Mouse (Mus musculus) cerebellum, adult 9-10 months (tissue): ENCODE data around the gene Fli1.

ENCODE experiments used
- DNase-seq: peaks from one replicate; pipeline ENCODE4 v3.0.0; 2022

The Fli1 gene

DNA sequence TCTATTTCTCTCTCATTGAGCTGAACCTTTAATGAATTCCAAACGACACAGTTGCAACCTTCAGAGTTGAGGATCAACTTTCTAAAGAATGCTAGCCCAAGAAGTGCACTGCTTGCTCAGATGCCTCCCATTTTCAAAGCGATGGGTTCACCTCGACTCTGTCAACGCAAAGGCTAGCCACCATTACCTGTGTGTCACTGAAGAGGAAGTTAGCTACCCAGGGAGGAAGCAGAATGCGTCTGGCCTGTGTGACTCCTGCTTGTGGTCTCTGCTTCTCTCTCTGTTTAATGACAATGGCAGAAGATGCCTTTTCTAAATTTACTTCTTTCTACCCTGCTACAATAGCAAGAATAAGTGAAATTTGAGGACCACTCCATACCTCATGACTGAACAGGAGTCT is 42.6 kb downstream of the Fli1 start:
- DNase-seq = no peak

DNA sequence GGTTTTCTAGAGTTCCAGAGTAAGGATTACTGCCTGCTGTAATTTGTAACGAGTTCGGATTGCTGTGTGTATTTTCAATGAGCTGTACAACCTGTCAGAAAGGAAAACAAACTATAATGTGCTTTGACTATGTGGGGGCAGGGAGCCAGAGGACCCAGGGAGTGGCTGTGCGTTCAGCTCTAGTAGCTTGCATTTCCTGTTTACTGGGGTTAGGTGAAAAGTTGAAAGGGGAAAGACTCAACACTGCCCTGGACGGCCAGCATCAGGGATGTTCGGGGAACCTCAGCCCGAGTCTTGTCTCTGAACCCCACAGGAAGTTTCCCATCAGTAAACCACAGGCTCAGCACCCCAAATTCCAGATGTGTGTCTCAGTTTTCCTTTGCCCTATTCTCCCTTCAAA is 43.2 kb downstream of the Fli1 start:
- DNase-seq = no peak

DNA sequence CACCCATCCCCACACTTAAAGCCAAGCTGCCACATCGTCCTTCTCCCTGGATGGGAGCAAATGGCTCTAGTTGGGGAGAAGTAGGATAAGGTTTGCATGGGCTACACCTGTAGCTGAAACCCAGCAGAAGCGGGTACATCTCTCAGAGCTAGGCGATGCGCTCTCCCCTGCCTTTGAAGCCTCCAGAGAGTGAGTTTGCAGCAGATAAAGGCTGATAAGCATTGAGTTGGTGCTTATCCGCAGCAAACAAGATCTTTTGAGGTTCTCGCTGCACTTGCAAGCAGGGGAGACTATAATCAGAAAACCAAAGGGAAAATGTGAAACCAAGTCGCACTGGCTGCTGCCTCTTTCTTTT is 47.0 kb downstream of the Fli1 start:
- no peak for DNase-seq

DNA sequence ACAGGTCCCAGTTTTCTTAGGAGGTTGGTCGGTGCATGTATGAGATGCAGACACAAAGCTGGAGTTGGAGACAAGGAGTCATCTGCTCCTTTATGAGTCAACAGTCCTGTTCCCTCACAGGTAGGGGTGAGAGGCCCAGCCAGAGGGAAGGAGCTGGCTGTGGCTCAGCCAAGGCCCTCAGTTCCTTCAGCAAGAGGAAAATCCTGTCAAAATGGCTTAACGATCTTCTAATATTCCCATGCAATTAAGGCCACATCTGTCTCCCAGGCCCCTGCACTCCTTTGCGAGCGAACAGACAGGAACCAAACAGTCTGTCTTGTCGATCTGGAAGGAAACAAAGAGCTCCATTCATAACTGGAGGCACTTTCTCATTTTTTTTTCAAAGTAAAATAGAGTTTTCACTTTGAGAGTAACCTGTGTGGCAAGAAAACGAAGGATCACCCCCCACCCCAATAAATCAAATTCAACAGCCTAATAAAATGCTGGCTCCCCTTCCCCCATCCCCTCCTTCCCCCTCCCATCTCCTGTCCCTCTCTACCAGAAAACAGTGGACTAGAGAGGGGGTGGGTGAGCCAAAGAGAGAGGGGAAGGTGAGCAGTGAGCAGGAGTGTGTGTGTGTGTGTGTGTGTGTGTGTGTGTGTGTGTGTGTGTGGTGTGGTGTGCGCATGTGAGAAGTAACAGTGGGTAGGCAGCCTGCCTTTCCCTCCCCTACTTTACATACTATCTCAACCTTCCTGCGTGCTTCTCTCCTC is 47.6 kb downstream of the Fli1 start:
- no peak for DNase-seq

DNA sequence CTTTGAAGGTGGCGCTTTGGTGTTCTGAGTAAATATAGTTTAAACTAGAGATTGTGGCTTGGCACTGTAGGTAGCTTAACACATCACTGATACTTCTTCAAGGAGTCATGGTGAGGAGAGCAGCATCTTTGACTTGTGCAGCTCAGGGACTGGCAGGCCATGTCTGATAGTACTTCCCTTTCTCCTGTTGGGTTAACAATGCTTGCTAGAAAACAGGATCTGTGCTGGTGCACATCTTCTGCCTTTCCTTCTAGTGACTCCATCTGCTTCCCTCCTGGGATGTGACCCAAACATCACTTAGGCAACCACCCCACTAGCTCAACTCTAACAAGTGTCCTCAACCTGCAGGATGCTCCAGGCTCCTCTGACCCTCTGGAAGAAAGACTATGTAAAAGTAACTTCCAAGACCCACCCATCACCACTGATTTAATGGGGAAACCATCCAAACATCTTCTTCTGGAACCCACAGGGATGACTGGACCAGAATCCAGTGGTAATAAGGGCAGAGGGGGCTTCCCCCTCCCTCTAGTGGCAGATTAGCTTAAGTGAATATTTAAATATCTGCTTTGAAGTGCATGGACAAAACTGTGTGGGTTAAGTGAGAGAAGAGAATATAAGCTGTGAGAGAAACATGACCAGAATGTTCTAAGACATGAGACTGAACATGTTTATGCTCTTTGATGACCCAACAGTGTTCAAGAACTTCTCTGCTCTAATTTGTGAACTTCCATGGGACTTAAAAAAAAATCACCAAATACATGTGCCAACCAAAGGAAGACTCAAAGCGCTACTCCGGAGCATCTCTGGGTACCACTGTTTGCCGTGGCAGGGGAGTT is 48.9 kb downstream of the Fli1 start:
- DNase-seq = no peak

DNA sequence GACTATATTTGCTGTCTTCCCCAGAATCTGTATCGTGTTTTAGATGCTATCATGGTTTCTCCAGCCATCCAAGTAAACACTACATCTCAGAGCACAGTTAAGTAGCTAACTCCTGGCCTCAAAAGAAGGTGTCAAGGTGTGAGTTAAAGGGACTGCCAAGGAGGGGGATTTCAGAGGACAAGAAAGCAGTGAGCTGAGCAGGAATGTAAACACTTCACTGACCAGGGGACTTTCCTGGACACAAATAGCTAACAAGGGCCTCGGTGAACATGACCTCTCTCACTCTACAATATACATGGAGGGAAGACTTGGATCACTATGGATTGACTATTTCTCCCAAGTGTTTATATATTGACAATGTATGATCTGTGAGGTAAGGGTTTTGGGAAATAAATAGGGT is 49.9 kb downstream of the Fli1 start:
- no peak for DNase-seq

DNA sequence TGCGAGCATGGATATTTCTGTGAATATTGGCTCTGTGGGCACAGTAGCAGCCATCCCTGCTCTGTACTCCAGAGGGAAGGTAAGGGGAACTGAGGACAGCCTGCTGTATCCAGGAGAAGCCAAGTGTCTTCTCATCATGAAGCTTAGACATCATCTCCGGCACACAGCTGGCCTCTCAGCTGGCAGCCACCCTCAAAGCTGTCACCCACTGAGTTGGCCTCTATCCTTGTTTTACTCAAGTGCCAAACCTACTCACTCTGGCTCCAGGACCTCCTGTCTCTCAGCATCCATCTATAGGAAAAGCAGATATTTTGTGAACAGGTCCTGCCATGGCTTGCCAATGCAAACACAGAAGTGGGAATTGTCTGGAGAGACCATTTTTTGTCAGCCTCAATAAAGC is 51.2 kb downstream of the Fli1 start:
- peak; percentile 53 for DNase-seq

DNA sequence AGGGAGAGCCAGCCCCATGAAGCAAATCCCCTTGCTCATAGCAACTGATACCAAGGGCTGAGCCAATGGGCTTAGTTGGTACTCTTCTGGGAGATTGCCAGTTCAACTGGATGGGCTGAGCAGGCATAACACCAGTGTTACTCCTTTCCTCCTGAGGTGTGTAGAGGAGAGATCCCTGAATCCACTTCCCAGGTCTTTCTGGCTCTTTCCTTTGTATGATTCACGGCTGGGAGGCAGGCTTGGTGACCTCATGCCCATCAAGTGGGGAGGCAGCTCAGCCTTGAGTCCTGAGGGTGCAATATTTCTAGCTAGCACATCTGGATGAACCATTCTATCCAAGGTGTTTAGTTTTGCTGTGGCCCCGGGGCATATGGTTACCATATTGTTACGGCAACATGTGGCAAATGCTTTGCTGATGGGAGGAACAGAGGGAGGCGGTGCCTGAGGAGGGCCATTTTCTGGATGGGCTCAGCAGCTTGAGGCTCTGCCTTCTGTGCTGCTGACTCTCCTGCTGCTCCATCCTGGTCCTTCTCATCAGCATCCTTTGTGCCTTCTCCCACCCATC is 52.8 kb downstream of the Fli1 start:
- DNase-seq = no peak

DNA sequence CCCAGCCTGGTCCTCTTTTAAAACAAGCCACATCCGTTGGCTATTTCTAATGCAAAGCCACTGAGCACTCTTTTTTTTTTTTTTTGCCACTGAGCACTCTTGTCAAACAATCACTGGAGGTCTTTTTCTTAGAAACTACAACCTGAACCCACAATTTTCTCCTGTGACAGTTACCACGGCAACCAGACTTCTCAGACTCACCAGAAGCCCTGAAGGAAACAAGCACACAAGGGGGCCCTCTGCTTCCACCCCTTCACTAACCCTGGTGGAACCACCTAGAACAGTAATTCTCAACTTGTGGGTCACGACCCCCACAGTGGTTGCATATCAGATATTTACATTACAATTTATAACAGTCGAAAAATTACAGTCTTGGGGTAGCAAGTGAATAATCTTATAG is 53.3 kb downstream of the Fli1 start:
- no peak for DNase-seq

DNA sequence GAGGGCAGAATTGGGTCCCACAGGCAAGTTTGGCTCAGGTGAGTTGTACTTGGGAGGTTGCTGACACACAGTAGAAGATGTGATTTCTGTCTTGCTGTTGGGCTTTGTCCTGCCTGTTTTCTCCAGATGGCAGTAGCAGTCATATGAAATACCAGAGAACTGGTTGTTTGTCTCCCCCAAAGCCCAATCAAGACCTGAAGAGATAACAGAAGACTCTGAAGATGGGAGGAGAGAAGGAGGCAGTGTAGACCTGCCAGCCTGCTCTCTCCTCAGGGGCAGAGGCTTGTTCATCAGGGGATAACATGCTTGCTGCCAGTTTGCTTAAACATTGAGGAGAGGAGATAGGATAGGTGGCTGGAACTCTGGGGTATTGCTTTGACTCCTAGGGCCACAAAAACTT is 54.0 kb downstream of the Fli1 start:
- DNase-seq = no peak

DNA sequence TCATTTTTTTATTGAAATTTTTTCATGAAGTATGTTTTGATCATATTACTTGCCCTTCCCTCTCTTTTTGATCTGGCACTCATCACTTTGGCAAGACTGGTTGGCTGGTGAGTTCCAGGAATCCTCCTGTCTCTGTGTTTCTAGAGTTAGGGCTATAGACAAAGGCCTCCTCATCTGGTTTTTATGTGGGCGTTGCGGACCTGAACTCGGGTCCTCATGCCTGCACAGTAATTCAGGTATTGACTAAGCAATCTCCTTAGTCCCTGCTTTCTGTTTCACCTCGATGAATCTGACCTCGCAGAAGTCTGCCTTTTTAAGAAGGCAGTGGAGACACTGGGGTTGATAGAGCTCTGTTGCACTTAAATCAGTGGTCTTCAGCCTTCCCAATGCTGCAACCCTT is 54.8 kb downstream of the Fli1 start:
- DNase-seq = no peak

DNA sequence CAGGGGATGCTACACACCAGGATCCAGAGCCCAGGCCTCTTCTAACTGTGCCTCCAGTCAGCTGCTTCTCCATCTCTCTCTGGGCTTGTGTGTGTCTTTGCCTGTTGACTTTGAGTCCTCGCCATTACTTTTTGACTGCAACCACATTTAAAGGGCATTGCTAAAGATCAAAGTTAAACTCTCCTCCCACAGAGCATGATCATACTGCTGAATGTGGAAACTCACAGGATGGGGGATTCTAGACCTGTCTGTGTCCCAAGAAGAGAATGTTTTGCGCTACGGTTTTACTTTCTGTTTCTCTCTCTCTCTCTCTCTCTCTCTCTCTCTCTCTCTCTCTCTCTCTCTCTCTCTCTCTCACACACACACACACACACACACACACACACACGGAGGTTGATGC is 55.3 kb downstream of the Fli1 start:
- no peak for DNase-seq

DNA sequence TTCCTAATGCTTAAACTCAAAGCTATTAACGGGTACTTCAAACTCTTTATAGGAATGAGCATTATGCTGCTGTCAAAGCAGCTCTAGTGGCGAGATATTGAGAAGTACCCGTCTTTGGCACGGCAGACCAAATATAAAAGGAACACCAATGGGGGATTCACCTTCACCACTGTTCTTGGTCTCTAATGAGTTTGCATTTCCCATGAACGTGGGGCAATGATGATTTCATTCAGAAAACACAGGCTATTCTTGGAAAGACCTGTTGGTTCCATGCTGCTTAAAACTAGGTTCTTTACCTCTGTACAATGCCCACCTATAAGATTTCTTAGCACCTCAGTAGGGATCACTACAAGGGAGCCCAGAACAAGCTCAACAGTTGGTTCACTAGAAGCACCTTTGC is 62.2 kb downstream of the Fli1 start:
- no peak for DNase-seq

DNA sequence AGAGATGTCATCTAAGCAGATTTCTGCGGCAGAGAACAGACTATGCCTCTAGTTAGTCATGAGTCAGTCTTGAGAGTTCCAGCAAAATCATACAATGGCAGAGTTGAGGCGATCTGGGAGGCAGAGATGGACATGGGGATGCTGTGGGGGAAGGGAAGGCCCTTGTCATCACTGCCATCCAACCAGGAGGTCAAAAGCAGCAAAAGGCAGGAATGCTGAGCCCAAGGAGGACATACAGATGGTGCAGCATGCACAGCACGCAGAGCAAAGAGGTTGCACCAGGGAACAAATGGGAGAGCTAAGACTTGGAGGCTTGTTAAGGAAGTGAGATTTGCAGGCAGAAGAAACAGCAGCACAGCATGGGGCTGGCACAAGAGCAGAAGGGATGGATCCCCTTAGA is 63.9 kb downstream of the Fli1 start:
- no peak for DNase-seq

DNA sequence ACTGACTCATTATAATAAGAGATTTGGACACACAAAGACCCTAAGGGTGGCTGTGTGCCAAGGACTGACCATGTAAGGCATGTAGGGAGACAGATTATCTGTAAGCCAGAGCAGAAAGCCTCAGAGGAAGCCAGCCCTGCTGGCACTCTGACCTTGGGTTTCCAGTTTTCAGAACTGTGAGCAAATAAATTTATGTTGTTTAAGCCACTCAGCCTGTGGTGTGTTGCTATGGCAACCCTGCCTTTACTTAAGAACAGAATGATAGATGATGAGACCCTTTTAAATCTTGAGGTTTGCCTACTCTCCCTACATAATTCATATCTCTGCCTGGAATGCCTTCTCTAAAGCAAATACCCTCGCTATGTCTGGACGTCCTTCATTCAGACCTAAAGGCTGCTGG is 64.6 kb downstream of the Fli1 start:
- no peak for DNase-seq

DNA sequence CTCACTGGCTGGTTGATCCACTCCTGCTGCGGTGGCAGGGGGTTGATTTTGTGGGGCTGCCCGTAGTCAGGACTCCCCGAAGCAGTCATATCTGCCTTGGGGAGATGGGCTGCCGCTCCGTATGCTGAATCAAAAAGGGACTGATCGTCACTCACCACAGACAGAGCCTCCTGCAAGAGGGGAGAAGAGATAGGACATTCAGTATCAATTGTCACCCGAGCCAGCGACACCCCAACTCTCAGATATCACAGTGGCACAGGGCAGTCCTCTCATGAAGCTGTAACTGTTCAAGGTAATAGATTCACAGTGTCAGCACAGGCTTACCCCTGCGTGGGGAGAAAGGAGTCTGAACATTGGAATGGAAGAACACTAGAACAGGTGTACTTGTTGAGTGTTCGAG is 66.1 kb downstream of the Fli1 start:
- DNase-seq = no peak

DNA sequence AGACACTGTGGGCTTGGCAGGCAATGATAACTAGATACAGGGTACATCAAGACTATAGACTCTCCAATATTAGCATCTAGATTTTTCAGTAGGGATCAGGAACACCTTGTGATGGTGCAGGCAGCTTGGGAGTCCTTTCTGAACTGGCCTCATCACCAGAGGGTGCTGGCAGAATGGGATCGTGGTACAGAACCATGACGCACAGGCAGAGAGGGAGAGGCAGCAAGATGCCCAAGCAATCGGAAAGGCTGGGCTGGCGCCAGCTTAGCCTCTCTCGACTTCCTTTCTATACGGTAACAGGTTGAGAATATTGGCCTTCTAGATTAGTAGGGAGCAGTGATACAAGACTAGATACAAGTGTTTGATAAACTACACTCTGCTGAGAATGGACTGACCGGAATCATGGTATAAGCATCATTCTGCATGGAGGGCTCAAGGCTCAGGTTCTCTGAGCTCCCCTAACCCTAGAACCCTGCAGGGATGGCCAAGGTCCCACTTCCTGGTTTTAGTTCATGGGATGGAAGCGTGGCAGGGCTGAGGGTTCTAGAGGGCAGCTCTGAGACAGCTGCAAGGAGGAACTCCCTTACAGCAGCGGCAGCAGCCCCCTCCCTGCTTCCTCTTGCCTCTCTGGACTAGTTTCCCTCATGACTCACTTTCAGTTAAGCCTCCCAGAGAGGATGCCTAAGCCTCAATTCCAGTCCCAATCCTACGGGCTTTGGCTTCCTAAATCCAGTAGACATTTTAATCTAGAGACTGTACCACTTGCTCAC is 67.9 kb downstream of the Fli1 start:
- DNase-seq = no peak

DNA sequence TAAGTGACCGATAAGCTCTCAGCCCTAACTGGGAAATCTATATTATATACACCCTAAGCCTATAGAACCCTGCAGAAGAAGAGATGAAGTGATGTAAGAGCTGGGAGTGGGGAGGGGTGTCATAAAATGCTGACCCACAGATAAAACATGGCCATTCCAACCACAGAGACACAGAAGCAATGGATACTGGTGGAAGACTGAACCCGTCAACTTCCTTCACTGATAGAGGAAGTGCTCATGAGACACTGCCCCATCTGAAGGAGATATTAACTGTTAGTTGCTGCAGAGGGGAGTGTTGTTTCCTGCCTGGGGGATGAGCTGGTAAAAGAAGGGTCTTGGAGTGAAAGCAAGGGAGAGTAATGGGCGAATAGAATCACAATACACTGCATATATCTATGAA is 70.3 kb downstream of the Fli1 start:
- DNase-seq = no peak

DNA sequence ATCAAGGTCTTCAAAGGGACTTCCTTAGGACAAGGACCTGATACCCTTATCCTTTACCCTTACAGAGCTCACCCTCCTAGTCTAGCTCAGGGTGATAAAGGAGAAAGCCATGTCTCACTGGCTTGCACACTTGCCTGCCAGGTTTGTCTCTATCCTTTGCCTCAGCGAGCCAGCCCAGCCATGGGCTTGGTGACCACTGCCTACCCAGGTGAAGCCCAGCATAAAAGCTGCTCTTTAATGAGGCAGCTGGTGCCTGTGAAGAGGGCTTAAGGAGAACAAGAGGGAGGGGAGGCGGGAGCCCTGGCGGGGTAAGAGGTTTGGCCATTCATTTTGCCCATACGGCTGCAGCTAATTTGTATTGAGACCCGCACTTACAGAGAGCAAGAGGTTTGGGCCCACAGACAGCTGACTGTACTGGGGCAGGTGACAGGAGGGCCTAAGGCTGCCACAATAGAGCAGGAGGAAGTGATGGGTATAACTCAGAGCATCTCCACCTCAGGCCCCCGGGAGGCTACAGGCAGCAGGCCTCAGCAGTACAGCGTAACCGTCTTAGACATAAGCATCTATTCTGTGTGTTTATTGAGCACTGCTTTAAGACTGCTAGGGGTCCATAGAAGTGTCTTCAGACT is 73.4 kb downstream of the Fli1 start:
- no peak for DNase-seq

DNA sequence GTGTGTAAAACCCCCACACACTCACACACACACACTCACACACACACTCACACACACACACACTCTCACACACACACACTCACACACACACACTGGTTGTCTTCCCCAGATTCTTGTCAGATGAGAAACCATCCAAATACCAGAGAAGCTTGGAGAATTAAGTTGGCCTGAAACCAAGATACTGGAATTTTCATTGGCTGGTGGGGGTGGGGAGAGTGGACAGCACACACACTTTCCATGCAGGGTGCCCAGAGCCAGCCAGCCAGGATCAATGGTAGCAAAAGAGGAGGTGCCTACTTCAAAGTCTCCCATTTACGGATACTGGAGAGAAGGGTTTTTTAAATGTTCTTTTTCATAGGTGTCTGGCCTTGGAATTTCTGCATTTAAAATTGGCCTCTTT is 74.3 kb downstream of the Fli1 start:
- DNase-seq = no peak

DNA sequence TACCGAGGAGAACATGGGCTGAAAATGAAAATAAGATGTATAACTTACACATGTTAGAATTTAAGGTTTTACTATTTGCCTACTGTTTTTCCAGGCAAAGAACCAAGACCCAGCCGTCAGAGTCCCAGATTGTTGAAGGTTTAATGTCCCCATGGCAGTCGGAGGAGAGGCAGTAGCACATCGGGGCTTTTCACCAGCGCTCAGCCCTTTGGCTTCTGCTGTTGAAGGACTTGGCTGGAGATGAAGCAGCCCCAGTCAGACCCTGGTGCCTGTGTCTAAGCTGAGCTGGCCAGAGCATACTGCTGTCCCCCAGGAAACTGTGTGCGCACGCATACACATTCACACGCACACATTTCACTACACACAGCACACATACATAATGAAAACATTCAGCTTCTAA is 75.2 kb downstream of the Fli1 start:
- no peak for DNase-seq

DNA sequence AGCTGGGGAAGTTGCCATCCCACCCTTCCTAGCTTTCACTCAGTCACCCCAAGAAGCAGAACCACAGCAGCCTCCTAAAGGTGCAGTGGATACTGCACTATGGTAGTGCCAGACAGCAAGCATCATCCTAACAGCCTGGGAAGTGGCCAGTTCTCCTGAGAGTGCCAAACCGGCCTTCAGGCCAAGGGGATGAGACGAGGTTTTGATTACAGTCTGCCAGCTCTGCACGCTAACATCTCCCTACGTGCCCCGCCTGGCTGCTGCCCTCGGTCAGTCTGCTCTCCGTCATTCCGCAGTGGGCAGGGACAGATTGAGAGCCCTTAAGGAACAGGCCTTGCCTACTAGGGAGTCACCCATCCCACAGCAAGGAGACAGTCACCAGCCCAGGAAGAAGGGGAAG is 75.8 kb downstream of the Fli1 start:
- no peak for DNase-seq

DNA sequence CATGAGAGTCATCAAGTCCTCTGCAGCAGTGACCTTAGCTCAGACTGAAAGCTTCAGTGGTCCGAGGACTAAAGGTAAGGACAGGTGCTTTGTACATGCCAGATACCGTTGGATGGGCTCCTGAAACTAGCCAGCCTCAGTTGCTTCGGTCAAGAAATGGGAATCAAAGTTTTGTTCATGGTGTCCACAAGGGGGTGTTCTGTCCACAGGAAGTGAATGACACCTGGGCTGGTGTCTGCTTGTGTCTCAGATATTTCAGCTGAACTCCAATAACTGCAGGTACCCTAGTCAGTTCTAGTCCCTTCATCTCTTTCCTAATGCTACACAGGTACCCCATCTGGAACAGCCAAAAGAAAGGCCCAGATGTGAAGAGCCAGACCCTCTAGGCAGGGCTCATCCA is 86.0 kb downstream of the Fli1 start:
- DNase-seq = no peak
